Mouse (Mus musculus) midbrain, embryonic 11.5 days (tissue): ENCODE measurements at regions not wholly inside any gene's neighbourhood (a gene's known extent, or its start where the extent isn't known, plus 50 kb on each side); places are given as distances from the start of the nearest gene placed in this dataset.

Source experiments
- ATAC-seq: fragments of 200-750 bp; cut with Nextera tagmentation; 2 replicates; pipeline ENCODE4 v1.8.0; 2017; ENCODE audit warnings: moderate TSS enrichment, moderate library complexity; ENCODE audit not compliant: low FRiP score
- DNase-seq: peaks from one replicate; pipeline ENCODE4 v3.0.0; 2015; ENCODE audit warnings: low spot score; ENCODE audit errors: missing footprints
- H3K27ac ChIP-seq: fragments of 300-500 bp; sonication (generic); 2 replicates; pipeline ENCODE4 v1.5.1; 2014; ENCODE audit warnings: low read depth, low read length
- H3K27me3 ChIP-seq: fragments of 300-500 bp; sonication (generic); 2 replicates; pipeline ENCODE4 v1.6.1; 2014; ENCODE audit warnings: mild to moderate bottlenecking, low read length, moderate library complexity, mixed read lengths; ENCODE audit not compliant: control insufficient read depth, insufficient read depth
- H3K36me3 ChIP-seq: fragments of 300-500 bp; sonication (generic); 2 replicates; pipeline ENCODE4 v1.6.1; 2014; ENCODE audit warnings: mild to moderate bottlenecking, low read length, moderate library complexity, mixed read lengths; ENCODE audit not compliant: control insufficient read depth, insufficient read depth
- H3K4me1 ChIP-seq: fragments of 300-500 bp; sonication (generic); 2 replicates; pipeline ENCODE4 v1.6.1; 2014; ENCODE audit warnings: low read length; ENCODE audit not compliant: control insufficient read depth, insufficient read depth
- H3K4me2 ChIP-seq: fragments of 300-500 bp; sonication (generic); 2 replicates; pipeline ENCODE4 v1.6.1; 2014; ENCODE audit warnings: mild to moderate bottlenecking, moderate library complexity
- H3K4me3 ChIP-seq: fragments of 300-500 bp; sonication (generic); 2 replicates; pipeline ENCODE4 v1.5.1; 2014; ENCODE audit warnings: low read depth, low read length
- H3K9ac ChIP-seq: fragments of 300-500 bp; sonication (generic); 2 replicates; pipeline ENCODE4 v1.6.1; 2014; ENCODE audit warnings: low read length
- H3K9me3 ChIP-seq: fragments of 300-500 bp; sonication (generic); 2 replicates; pipeline ENCODE4 v1.6.1; 2016; ENCODE audit warnings: low read length; ENCODE audit not compliant: control insufficient read depth
- WGBS: fragments of 180-500 bp; shearing (Covaris S2); extraction: QIAGEN DNeasy Blood & Tissue Kit; methylation state at CpG from one replicate; pipeline ENCODE4 v1.1.7; 2014; 5-methylcytosine and 5-hydroxymethylcytosine counted together

DNA sequence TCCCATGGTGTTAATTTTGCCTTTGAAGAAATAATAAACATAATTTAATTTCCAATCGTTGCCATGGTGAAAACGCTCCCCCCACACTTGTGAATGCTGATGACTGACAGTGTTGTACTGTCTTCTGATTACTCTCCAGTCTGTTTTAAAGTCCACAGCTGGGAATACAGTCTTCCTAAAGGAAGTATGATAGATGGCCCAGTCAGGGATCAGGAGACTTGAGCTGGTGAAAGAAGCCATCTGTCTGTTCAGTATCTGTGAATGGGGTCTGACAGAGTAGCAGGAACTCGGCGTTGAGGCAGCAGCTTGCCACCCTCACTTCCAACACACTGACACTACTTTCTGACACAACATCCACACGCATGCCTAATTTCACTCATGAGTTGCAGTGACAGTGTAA lies 751.2 kb downstream of the Fat4 start:
- Histone ChIP-seq H3K36me3 (no peaks in the 10 kb centered on the region), H3K4me3 (no peak overlapping the region), H3K4me2 (no peak overlapping the region), H3K27ac (no peak overlapping the region), H3K9me3 (no peaks in the 10 kb centered on the region), H3K9ac (no peak overlapping the region), H3K4me1 (no peaks in the 10 kb centered on the region), H3K27me3 (no peaks in the 10 kb centered on the region)
- ATAC-seq (no peak), DNase-seq (no peak)
- WGBS = 80% methylated on average over 5 of the region's 5 CpGs

DNA sequence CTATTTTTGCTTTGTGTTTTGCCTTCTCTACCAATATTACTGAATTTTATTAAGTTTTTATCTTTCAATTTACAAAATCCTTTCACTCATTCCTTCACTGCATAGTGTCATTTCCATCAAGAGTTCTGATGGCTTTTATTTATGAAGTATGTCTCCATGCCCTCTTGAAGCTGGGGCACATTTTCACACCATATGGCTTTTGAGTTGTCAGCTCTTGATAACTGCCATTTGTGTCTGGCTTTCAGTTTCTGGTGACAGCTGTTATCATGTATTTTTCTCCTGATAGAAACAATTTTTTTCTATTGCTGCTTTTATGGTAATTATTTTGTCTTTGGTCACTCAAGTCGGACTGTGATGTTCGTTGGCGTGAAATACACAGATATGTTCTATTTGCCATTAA lies 756.5 kb downstream of the Fat4 start:
- Histone ChIP-seq H3K36me3 (no peaks in the 10 kb centered on the region), H3K27ac (no peak overlapping the region), H3K4me2 (no peak overlapping the region), H3K4me1 (no peaks in the 10 kb centered on the region), H3K27me3 (no peaks in the 10 kb centered on the region), H3K9me3 (no peaks in the 10 kb centered on the region), H3K4me3 (no peak overlapping the region), H3K9ac (no peak overlapping the region)
- 86% methylated on average over 3 of the region's 3 CpGs for WGBS
- DNase-seq (no peak), ATAC-seq (no peak)

DNA sequence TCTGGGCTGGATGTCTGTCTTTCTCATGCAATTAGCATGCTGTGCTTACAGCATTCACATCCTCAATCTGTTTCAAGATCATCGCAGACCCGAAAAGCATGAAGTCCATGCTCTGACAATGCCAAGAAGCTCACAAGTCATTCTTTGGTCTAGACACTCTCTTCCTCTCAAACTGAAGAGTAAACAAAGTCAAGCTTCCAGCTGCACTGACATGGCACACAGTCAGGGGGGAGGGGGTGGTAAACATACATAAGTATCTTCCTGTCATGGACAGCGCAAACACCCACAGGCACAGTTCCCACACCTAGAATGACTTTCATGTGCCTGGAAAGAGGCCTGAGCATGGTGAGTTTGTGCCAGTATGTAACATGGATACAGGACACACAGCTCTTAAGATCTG lies 780.1 kb downstream of the Fat4 start:
- H3K27ac ChIP-seq = no peak overlapping the region
- H3K36me3 ChIP-seq = no peaks in the 10 kb centered on the region
- DNase-seq = no peak
- no peaks in the 10 kb centered on the region for H3K4me1 ChIP-seq
- ATAC-seq = no peak
- 84% methylated on average over 3 of the region's 3 CpGs for WGBS
- H3K9ac ChIP-seq = no peak overlapping the region
- no peak overlapping the region for H3K4me2 ChIP-seq
- no peaks in the 10 kb centered on the region for H3K9me3 ChIP-seq
- H3K27me3 ChIP-seq = no peaks in the 10 kb centered on the region
- H3K4me3 ChIP-seq = no peak overlapping the region

DNA sequence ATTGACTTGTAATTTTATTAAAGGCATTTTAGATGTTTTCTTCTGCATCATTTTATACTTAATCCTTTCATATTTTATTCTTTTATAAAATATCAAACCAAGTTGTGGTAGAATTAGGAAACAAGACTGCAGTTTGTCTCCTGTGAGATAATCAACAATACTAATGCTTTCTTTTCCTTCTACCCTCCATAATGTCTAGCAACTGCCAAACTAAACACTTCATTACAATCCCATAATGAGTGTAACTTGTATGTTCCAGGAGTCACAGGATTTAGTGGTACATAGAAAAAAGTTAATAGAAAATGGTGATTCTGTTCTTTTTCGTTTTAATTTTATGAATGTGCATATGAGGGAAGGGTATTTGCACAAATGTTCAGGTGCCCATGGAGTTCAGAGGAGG lies 782.4 kb downstream of the Fat4 start:
- H3K27me3 ChIP-seq = no peaks in the 10 kb centered on the region
- H3K36me3 ChIP-seq = no peaks in the 10 kb centered on the region
- 71% methylated on average over 1 of the region's 1 CpGs for WGBS
- no peaks in the 10 kb centered on the region for H3K4me1 ChIP-seq
- no peak overlapping the region for H3K4me2 ChIP-seq
- DNase-seq = no peak
- no peak overlapping the region for H3K9ac ChIP-seq
- H3K27ac ChIP-seq = no peak overlapping the region
- no peak overlapping the region for H3K4me3 ChIP-seq
- no peak for ATAC-seq
- no peaks in the 10 kb centered on the region for H3K9me3 ChIP-seq

DNA sequence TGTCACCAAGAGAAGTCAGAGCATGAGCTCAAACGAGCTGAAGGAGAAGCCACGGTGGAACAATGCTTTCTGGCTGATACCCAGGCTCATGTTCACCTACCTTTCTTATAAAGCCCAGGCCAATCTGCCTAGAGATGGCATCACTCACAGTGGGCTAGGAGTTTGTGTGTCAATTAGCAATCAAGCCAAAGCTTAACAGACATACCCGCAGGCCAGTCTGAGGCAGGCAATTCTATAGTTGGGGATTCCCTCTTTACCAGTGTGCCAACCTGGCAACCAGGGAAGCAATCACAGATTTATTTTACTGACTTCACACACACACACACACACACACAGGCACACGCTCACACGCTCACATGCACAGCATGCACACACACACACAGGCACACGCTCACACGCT lies 787.3 kb downstream of the Fat4 start:
- 94% methylated on average over 7 of the region's 7 CpGs for WGBS
- Histone ChIP-seq H3K36me3 (no peaks in the 10 kb centered on the region), H3K4me3 (no peak overlapping the region), H3K9me3 (no peaks in the 10 kb centered on the region), H3K4me2 (no peak overlapping the region), H3K9ac (no peak overlapping the region), H3K4me1 (no peaks in the 10 kb centered on the region), H3K27me3 (no peaks in the 10 kb centered on the region), H3K27ac (no peak overlapping the region)
- DNase-seq (no peak), ATAC-seq (no peak)

DNA sequence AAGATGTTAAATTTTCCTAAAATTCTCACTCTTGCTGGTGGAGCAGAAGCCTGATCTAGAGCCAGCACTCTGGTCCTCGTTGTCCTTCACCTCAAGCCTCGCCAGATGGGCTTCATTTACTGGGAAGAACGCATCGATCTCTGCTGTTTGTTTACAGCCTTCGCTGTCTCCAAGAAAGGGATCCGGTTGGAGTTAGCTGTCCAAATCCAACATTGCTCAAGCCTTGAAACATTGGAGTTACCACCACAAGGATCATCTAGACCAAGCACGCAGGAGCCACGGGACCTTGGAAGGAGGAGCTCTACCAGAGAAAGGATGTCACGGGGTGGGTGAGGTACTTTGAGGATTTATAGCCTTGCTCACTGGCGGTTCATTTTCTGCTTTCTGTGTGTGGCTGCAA lies 788.2 kb downstream of the Fat4 start:
- Histone ChIP-seq H3K27me3 (no peaks in the 10 kb centered on the region), H3K4me1 (no peaks in the 10 kb centered on the region), H3K4me2 (no peak overlapping the region), H3K9ac (no peak overlapping the region), H3K9me3 (no peaks in the 10 kb centered on the region), H3K27ac (no peak overlapping the region), H3K36me3 (no peaks in the 10 kb centered on the region), H3K4me3 (no peak overlapping the region)
- DNase-seq (no peak), ATAC-seq (no peak)
- 86% methylated on average over 10 of the region's 10 CpGs for WGBS

DNA sequence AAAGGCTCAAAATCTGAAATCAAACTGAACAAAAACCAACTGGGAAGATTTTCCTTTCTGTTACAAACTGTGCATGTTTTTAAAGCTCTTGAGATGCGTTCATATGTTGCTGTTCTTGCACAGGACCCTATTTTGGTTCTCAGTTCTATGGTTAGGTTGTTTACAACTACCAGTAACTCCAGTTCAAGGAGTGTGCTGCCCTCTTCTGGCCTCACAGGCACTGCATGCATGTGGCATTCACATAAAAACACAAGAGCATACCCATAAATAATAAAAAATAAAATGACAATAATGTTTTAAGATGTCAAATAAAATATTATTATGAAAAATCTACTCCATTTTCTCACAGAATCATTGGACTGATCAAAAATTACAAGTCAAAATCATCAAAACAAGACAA lies 818.9 kb downstream of the Fat4 start:
- H3K27ac ChIP-seq = no peak overlapping the region
- ATAC-seq (no peak), DNase-seq (no peak)
- H3K9ac ChIP-seq = no peak overlapping the region
- H3K36me3 ChIP-seq = no peaks in the 10 kb centered on the region
- no peaks in the 10 kb centered on the region for H3K27me3 ChIP-seq
- H3K9me3 ChIP-seq = no peaks in the 10 kb centered on the region; the same call in 1 of the 2 replicates
- no peak overlapping the region for H3K4me3 ChIP-seq
- 79% methylated on average over 1 of the region's 1 CpGs for WGBS
- H3K4me1 ChIP-seq = no peaks in the 10 kb centered on the region
- no peak overlapping the region for H3K4me2 ChIP-seq

DNA sequence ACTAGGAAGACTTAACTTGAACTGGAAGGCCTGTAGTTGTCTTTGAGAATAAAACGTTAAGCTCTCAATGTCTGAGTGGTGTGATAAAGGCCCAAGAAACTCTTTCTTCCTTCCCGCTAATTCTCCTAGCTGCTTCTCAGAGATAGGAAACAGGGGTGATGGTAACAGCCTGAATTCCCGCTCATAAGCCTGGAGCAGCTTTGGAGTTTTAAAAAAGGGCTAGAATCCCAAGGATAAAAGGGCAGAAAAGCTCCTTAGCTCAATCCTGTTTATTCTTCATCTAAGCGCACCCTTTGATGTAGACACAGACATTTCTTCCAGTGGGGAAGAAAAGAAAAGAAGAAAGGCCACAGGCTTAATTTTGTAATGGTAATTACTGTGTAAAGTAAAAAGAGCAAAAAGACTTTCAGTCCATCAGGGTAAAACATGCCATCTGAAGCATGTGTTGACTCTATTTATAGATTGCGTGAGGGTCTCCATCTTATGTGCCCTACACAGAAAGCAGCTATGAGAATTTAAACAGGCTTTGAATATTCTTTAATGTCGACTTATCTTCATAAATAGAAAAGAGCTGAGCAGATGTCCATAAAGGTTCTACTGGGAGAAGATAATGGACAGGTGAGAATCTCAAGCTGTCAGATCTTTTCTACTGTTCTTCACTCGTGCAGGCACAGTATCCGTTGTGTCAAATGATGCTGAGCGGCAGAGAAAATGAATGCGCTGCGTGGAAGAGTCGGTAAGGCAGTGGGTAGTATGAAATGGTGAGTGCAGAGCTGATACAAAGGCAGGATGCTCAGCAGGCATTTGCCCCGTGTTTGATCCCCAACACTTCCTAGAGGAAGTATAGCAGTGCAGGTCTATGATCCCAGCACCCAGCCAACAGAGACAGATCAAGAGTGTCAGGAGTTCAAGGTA lies 818.0 kb upstream of the Intu start:
- no peak overlapping the region for H3K4me3 ChIP-seq
- H3K9ac ChIP-seq = no peak overlapping the region
- H3K36me3 ChIP-seq = no peaks in the 10 kb centered on the region
- no peak overlapping the region for H3K4me2 ChIP-seq
- DNase-seq (peak; percentile 89), ATAC-seq (peak; percentile 74)
- no peaks in the 10 kb centered on the region for H3K27me3 ChIP-seq
- no peaks in the 10 kb centered on the region for H3K9me3 ChIP-seq
- H3K27ac ChIP-seq = peak overlapping the region; percentile 8; the same call in 1 of the 2 replicates
- WGBS = 22% methylated on average over 13 of the region's 13 CpGs
- H3K4me1 ChIP-seq = peaks cover 7% of the 10 kb centered on the region

DNA sequence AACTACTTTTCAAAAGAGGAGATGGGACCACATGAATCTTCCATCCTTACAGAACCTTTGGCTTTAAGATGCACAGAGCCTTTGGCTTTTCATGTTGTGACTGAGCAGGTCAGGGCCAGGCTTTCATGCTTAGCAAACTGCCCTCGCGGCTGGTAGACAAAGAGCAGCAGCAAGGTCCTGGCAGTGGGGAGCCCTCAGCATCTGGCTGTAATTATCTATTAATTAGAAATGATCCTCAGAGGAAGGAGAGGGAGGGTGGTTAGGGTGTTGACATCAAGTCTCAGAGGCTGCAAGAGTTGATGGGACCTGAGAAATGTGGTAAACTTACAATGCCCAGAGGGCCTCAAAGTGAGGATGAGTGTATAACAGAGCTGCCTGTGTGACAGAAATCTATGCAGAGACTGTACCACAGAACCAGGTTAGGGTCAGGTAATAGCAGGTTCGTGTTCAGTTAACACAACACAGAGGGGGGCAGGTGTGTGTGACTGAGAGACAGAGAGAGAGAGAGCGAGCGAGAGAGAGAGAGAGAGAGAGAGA lies 817.0 kb upstream of the Intu start:
- 45% methylated on average over 5 of the region's 5 CpGs for WGBS
- Histone ChIP-seq H3K9me3 (no peaks in the 10 kb centered on the region), H3K9ac (no peak overlapping the region), H3K27ac (no peak overlapping the region), H3K4me3 (no peak overlapping the region), H3K4me1 (peaks cover 7% of the 10 kb centered on the region), H3K4me2 (no peak overlapping the region), H3K27me3 (no peaks in the 10 kb centered on the region), H3K36me3 (no peaks in the 10 kb centered on the region)
- peak; percentile 86 for DNase-seq
- ATAC-seq = no peak
